Mouse (Mus musculus): Measurements from ENCODE around the gene Dlg2. TPM values are rescaled to one million over a fixed set of nuclear protein-coding genes. Genes with fewer than 3 reads are reported as not detected.

The Dlg2 gene
- total RNA-seq, 2 experiments from 2014 or later = 2.7 to 2.9 TPM

DNA sequence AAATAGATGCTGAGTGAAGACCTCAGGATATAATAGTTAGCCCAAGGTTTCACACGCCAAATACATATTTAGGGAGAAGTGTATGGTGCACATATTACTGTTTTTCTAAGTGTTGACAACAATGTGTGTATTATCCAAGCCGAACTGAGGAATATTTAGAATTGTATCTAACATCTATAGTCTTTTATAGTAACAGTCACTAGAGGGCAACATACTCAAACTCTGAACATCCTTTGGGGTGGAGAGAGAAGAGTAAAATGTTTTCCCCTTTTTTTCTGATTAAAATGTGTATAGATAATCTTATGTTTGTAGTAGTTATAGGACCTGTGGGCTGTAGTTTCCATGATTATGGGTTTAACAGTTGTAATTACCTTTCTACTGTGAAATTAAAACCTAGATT lies 1629.0 kb downstream of the Dlg2 start:
- DNase-seq = no peak

DNA sequence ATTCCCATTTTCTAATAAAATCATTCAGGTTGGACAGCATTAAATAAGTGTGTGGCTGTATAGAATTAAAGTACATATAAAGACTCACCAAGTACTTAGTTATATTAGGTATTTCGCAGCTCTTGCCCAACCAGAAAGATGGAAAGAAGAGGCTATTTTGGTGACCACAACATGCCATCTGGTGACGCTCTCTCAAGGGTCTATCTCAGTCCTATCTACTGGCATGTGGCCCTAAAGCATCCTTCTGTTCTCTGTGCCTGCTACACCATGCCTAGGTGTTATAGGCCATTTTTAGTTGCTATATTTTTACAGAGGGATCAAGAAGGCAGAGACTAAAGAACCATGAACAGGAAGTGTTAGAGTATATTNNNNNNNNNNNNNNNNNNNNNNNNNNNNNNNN lies 1629.5 kb downstream of the Dlg2 start:
- DNase-seq = no peak

DNA sequence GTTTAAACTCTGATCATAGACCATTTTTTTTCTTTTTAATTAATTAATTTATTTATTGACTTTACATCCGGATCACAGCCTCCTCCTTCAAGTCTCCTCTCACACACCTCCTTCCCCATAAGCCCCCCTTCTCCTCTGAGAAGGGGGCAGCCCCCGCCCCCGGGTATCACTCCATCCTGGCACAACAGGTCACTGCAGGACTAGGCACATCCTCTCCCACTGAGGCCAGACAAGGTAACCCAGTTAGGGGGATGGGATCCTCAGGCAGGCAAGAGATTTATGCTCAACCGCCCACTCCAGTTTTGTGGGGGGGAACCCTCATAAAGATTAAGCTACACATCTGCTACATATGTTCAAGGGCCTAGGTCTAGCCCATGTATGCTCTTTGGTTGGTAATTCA lies 1636.6 kb downstream of the Dlg2 start:
- DNase-seq = no peak

DNA sequence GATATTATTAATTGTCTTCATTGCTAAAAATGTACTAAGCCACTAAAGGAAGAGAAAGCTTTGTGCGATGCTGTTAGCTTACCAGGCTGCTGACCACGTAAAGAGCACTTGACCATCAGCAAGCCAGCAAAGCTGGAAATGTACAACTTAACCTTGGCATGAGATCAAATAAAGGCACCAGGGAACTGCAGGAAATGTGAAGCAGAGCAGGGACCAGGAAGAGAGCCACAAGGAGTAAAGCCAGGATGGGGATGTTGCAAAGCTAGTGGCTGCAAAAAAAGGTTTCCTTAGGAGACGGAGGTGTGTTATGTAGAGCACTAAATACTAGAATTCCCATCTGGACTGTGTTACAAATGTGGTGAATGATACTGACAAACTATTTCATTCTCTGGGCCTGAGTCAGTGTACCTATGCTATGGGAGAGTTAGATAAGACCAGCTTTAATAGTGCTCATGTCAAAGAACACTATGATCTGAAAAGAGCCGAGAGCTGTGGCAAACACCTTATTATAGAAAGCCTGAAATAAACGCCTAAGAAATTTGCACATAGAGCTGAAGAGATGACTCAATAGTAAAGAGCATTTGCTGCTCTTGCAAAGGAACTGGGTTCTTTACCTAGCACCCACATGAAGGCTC lies 1638.9 kb downstream of the Dlg2 start:
- DNase-seq = no peak

DNA sequence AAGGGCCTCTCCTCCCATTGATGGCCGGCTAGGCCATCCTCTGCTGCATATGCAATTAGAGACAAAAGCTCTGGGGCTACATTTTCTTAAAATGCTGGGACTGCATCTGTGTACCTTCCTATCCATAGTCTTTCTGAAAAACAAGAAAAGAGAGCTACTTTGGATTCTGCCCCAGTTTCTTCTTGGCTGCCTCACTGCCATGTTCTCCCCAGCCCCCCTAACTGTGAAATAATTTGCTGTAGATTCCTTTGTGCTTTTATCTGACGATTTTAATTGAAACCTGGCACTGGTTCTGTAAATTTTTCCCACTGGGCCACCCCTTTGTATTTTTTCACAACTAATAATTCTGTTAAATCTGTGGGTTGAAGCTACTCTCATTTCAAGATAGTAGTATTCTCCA lies 1646.8 kb downstream of the Dlg2 start:
- no peak for DNase-seq

DNA sequence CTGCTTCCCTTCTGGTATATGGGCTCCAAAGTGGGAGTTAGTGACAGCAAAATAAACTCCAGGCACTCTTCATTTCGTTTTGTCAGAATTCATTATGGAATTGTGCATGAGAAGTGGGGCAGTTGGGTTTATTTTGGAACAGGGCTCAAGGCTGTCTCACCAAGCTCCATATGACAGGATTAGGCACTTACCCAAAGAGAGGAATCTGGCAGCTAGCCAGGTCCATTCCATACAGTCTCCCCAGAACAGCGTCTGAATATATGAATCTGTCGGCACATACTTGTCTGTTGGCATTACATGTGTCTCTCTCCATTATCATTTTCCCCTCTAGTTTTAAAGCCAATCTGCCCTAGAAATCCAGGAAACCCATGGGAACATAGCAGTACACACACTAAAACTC lies 1649.4 kb downstream of the Dlg2 start:
- peak; percentile 30 for DNase-seq

DNA sequence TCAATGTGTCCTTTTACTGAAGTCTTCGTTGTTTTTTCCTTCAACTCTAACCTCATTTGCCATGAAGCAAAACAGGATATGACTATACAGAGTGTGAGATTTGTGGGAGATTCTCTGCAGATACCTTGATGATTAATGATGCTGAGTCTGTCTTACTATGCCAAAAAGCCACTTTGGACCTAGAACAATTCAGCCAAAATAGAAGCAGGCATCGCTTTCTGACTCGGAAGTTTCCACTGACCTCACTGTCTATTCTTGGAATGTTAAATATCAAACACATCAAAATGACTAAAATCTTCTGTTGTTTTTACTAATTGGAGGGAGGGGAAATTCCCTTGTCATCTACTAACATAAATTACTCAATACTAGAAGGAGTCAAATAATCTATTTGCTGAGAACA lies 1657.8 kb downstream of the Dlg2 start:
- DNase-seq = no peak

DNA sequence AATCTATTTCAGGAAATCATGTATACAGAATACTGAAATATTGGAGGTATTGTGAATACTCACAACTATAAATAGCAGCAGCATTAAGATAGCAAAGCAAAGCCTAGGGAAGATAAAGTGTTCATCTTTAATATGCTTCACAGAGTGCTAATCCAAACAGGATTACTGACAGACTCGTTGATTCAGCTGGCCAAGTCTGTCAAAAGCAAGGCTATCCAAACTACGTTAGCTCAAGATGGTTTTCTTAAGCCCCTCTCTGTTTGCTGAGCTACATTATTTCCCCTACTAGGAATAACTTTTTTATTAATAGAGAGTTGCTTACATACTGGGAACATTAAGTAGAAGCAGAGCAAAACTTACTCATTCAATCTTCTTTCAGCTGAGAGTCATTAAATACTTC lies 1659.2 kb downstream of the Dlg2 start:
- DNase-seq = no peak

DNA sequence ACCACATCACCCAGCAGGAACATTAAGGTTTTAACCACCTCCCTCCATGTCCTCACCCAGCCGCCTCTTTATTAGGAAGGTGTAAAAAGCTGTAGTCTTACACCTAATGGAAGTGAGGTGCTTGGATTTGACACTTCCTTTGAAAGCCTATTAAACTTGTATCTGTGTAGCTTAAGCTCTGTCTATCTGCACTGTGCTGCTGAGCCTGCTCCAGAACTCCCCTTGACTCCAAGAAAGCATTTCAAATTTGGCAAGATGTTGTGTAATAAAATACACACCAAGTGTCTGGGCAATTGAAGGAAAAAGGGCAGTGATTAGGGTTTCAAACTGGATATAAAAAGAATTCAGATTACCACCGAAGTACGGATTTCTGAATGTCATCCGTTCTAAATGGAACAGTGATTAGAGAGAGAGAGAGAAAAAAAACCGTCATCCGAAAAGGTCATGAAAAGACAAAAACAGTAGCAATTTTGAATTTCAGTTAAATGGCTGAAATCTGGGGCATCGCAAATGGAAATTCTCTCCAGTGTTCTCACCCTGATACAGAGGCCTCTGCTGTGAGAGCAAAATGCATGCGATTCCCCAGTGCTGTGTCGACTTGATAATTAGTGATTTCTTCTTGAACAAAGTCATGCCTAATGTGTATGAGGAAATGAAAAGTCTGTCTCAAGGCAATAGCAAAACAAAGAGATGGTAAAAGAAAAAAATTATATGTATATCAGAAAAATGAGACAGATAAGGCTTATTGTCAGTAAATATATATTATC lies 1663.8 kb downstream of the Dlg2 start:
- no peak for DNase-seq

DNA sequence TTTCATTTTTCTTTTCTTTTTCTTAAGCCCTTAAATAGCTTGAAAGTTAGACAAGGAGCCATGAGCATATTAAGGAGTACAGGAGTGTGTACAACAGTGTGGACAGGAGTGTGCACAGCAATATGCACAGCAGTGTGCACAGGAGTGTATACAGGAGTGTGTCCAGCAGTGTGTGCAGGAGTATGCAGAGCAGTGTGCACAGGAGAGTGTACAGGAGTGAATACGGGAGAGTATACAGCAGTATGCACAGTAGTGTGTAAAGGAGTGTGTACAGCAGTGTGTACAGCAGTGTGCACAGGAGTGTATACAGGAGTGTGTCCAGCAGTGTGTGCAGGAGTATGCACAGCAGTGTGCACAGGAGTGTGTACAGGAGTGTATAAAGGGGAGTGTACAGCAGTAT lies 1671.0 kb downstream of the Dlg2 start:
- no peak for DNase-seq

DNA sequence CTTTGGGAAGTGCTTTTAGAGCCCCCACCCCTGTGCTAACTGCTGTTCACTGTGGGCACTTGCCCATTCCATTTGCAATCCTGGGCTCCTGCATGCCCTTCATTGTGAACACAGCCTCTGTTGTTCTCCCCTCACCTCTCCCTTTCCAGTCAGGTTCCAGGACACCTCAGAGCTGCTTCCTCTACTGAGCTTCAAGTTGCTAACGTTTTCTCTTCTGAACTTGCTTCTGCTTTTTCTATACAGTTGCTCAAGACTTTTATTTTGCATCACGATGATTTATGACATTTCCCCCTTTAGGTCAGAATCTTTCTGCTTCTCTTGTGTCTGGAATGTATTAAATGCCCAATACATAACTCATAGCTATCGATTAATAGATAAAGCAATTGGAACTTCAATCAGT lies 1674.3 kb downstream of the Dlg2 start:
- no peak for DNase-seq

DNA sequence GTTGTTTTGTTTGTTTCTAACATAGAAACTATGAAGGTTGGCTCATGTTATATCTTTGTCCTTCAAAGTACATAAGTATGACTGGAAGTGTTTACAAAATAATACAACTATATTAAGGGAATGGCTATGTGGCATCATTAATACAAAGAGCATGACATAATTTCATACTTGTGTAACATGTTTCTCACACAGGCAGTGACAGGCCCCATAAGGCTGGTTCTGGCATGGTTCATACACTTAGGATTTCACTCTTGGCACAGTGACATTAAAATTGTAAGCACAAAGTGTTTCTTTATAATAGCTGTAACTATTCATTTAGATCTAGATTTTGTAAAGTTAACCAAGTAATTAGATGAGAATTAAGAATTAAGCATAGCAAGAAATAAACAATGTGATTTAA lies 1678.1 kb downstream of the Dlg2 start:
- no peak for DNase-seq

DNA sequence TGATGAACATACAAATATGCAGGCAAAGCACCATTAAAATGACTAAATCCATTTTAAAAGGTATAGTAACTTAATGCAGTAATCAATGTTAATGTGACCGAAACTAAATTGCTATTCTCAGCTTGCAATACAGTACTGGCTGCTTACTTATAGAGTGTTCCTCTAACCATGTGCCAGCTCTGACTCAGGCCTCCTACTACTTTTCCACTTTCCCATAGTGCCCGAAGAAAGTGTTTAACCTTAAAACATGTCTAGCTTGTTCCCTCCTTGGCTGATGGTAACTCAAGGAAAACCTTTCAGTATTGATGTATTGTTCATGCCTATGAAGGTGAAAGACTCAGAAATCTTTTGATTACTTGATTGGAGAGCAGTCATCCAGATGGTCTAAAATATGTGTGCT lies 1686.7 kb downstream of the Dlg2 start:
- no peak for DNase-seq

DNA sequence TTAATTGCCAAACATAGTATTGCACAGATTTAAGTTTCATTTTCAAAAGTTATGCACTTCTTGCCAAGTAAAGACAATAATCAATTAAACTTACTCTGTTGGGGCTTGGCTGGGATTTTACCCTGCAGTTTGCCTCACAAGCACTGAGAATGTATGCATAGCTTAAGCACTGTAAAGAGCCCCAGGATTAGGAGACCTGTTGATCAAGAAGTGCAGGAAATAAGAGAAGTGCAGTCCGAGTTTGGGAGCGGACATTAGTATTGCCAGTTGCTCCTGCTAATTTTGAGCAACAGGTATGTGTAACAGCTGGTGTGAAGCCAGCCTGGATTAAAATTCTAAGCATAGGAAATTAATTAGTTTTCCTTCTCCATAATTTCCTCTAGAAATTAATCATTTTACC lies 1687.8 kb downstream of the Dlg2 start:
- no peak for DNase-seq

DNA sequence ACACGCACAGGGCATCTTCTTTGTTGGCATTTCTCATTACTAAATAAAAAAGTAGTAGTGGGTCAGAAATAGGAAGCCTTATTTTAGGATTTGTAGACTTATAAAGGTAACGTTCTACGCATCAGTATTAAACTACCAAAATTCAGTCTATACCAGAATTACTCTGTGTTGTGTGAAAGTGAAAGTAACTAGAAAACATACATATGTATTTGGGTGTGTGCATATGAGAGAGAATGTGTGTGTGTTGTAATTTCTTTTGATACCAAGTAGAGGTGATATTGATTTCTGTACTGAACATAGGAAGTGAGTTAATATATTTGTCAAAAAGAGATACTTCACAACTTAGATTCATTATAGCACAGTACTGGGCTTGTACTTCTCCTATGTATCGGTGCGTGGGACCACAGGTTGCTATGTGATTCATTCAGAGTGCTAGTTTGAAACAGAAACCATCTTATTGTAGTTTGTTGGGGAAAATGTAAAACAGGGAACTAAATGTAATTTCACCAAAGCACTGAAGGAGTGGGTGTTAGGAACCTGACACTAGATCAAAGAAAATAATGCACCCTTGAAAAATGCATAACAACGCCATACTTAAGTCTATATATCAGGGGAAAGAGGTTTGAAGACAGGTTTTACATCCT lies 1688.5 kb downstream of the Dlg2 start:
- no peak for DNase-seq

DNA sequence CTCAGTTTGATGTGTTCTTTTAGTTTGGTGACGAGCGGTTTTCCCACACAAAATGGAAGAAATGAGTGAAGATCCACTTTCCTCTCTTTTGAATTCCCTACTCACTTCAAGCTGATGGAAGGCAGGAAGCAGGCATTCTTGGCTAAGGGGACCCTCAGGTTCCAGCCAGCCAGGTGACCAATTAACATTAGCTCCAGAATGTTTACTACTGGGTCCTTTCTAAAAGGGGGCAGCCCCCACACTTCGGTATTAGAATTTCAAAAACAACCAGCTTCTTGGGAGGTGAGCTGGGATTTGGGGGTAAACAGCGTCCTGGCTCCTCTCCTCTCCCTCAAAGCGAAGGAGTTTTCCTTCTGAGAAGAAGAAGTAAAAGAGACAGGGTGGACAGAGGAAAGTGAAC lies 1703.6 kb downstream of the Dlg2 start:
- no peak for DNase-seq

DNA sequence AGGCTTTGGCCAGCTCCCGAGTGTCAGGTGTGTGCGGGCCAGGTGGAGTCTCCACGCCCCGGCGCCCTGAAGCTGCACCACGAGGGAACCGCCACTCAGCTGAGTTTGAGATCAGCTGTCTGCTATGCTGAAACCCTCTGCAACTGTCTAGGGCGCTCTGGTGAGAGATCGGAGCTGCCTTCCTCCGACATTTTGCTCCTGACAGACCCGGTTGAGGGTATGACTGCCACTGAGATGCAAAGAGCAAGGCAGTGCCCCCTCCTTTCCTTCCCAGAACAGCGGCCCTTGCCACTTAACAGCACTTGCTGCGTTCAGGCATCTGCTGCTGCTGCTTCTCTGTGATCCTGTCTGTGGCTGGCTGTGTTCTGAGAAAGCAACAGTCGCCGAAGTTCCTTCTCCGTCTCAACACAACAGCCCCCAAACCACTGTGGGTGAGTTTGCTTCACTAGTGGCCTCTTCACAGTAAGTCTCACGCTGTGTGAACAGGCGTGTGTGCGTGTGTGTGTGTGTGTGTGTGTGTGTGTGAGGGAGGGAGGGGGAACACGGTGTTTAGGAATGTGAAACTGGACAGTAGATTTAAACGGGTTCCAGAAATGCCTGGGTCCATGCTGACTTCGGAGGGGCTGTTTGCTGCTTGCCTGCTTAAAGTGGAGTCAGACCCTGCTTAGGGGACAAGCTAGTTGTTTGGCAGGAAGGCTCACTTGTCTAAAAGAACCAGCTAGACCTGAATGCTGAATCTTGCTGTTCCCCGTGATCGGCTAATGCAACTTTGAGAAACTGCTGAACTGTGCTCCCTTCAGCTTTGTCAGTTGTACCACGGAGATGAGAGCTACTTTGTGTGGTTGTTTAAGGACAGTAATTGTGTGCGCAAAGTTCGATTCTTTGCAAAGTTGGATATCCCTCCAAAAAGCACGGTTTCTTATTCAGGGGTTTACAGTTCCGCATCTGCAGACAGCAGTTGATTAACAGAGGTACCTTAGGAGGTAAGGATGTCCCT lies 1704.4 kb downstream of the Dlg2 start:
- peak; percentile 34 for DNase-seq

DNA sequence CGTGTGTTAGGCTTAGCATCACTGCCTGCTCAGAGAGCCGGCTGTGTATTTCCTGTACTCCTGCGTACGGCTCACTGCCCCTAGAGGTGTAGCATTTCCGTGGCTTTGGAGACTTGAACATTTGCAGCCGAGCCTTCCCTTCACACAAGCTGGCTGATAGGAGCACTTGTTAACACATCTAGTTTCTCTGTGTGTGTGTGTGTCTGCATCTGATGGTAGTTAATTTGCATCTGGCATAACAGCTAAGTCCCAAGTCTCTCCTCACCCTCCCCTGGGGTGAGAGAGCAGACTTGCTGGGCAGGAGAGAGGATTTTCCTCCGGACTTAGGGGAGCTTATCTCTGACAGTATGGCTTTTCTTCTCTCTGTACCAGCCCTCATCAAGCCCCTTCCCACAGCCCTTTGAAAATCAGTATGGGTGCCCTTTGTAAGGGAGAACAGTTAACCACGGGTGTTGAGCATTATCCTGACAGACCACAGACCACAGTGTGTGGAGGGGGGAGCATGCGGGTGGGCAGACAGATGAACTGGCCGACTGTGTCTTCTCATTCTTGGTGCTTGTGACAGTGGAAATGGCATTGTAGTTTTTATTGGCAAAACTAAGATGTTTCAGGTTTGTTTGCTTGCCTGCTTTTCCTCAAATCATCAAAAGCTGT lies 1705.6 kb downstream of the Dlg2 start:
- peak; percentile 7 for DNase-seq

DNA sequence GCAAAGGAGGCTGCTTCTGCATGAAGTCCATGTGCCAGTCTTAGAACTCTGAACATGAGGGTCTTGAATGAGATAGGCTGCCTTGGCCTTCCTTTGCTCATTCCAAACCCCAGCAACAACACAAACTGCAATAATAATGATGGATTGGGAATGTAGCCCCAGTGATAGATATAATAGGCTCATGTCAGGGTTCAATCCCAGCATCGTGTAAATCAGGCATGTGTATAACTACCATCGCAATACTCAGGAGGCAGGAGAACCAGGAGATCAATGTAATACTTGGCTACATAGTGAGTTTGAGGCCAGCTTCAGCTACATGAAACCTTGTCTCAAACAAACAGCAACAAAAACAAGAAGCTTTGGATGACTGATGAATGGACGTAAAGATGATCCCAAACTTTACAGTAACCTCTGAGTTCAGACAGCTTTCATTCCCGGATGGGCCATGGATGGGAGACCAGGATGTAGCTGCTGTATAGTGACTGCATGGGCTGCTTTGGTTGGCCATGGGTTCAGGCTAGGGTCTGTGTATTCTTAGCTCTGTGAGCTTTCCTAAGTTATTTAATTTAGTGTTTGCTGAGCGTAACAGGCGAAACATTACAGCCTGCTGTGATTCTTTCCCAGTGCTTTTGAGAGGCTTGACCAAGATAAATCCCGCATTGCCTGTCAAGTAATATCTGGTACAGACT lies 1708.0 kb downstream of the Dlg2 start:
- no peak for DNase-seq

DNA sequence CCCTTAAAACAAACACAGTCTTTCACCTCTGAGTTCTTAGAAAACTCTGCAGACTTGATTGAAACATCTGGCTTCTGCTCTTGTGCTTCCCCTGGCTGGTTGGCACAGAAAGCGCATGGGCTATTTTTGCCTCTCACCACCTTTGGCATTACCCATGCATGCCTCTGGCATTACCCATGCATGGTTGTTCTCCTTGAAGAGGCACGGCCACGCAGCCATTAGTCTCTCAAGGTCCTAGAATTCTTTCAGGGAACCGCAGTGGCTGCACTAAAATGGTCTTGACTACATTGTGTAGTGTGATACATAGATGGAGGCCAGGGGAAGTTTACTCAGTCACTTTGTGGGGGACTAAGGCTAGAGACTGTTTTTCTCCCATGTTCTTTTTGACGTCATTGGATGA lies 1709.9 kb downstream of the Dlg2 start:
- peak; percentile 12 for DNase-seq

DNA sequence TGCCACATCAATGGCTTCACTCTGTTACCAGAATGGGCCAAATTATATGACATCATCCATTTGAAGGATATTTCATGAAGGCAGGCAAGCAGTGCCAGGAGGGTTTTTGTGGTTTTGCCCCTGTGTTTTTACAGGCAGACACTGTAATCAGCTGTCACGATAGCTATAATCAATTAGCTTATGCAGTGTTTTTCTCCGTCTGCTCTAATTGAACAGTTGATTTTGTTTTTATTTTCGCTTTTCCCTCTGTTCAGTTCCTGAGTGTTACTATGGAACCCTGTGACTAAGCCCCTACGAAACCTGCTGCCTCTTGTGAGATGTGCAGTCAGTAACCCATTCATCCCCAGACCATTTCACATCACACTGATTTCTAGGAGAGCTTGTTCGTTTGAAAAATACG lies 1712.7 kb downstream of the Dlg2 start:
- DNase-seq = no peak

DNA sequence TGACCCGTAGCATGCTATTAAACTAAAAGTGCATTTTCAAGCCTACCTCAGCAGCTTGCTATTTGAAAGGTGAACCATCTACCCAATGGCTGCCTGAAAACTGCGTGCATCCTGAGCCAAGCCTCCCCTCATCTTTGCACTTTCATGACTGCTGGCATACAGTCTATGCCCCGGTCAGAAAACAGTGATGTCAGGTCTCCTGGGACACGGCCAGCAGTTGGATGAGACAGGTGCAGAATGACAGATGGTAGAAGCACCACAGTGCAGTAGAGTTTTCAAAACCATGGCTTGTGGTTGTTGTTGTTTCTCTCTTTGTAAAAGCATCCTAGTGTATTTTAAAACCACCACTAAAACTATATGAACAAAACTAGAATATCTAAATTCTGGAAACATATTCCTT lies 1719.5 kb downstream of the Dlg2 start:
- DNase-seq = no peak

Data from heart, postnatal 4 days (tissue).